Mouse (Mus musculus): ENCODE data around the gene Gtsf1l. TPM values are rescaled to one million over a fixed set of nuclear protein-coding genes. Genes with fewer than 3 reads are reported as not detected.

Gene Gtsf1l
- polyA plus RNA-seq, 1 experiment from 2014 or later = not detected

- no peaks in the 10 kb centered on the region for H3K27me3 ChIP-seq (ENCODE audit: control insufficient read depth, insufficient read depth, low read length)
- ATAC-seq (ENCODE audit: low FRiP score) (peak; percentile 73), DNase-seq (ENCODE audit: low spot score, missing footprints) (no peak)
- no peak overlapping the region for H3K27ac ChIP-seq (ENCODE audit: low read depth, low read length)
- 35% methylated on average over 16 of the region's 16 CpGs for WGBS
- H3K36me3 ChIP-seq (ENCODE audit: control insufficient read depth, insufficient read depth, low read length) = no peaks in the 10 kb centered on the region
- H3K9ac ChIP-seq (ENCODE audit: low read length) = no peak overlapping the region
- H3K4me2 ChIP-seq = peak overlapping the region; percentile 17; the same call in 1 of the 2 replicates
- peaks cover 19% of the 10 kb centered on the region for H3K4me1 ChIP-seq (ENCODE audit: control insufficient read depth, insufficient read depth, low read length)
- H3K9me3 ChIP-seq (ENCODE audit: control insufficient read depth, low read length) = no peaks in the 10 kb centered on the region
- H3K4me3 ChIP-seq (ENCODE audit: low read depth, low read length) = no peak overlapping the region
Observed at GRCm38 (mm10) chr2:163111413-163112201, 24.0 kb upstream of the Gtsf1l start.

- H3K4me1 ChIP-seq (ENCODE audit: control insufficient read depth, insufficient read depth, low read length) = peaks cover 19% of the 10 kb centered on the region
- no peak for DNase-seq (ENCODE audit: low spot score, missing footprints)
- no peak overlapping the region for H3K27ac ChIP-seq (ENCODE audit: low read depth, low read length)
- no peaks in the 10 kb centered on the region for H3K36me3 ChIP-seq (ENCODE audit: control insufficient read depth, insufficient read depth, low read length)
- 86% methylated on average over 1 of the region's 1 CpGs for WGBS
- H3K9me3 ChIP-seq (ENCODE audit: control insufficient read depth, low read length) = no peaks in the 10 kb centered on the region
- no peak overlapping the region for H3K4me3 ChIP-seq (ENCODE audit: low read depth, low read length)
- H3K27me3 ChIP-seq (ENCODE audit: control insufficient read depth, insufficient read depth, low read length) = no peaks in the 10 kb centered on the region
- H3K4me2 ChIP-seq = no peak overlapping the region
- no peak overlapping the region for H3K9ac ChIP-seq (ENCODE audit: low read length)
- ATAC-seq (ENCODE audit: low FRiP score) = no peak
Observed at GRCm38 (mm10) chr2:163110706-163111105, 23.1 kb upstream of the Gtsf1l start.

- no peak overlapping the region for H3K4me3 ChIP-seq (ENCODE audit: low read depth, low read length)
- no peaks in the 10 kb centered on the region for H3K9me3 ChIP-seq (ENCODE audit: control insufficient read depth, low read length)
- H3K27me3 ChIP-seq (ENCODE audit: control insufficient read depth, insufficient read depth, low read length) = no peaks in the 10 kb centered on the region
- no peak for ATAC-seq (ENCODE audit: low FRiP score)
- no peak overlapping the region for H3K4me2 ChIP-seq
- H3K9ac ChIP-seq (ENCODE audit: low read length) = no peak overlapping the region
- 45% methylated on average over 9 of the region's 9 CpGs for WGBS
- no peak overlapping the region for H3K27ac ChIP-seq (ENCODE audit: low read depth, low read length)
- H3K4me1 ChIP-seq (ENCODE audit: control insufficient read depth, insufficient read depth, low read length) = peaks cover 19% of the 10 kb centered on the region
- H3K36me3 ChIP-seq (ENCODE audit: control insufficient read depth, insufficient read depth, low read length) = no peaks in the 10 kb centered on the region
- no peak for DNase-seq (ENCODE audit: low spot score, missing footprints)
Observed at GRCm38 (mm10) chr2:163108385-163108784, 20.7 kb upstream of the Gtsf1l start.

- DNase-seq (ENCODE audit: low spot score, missing footprints) (no peak), ATAC-seq (ENCODE audit: low FRiP score) (no peak)
- 79% methylated on average over 13 of the region's 13 CpGs for WGBS
- no peaks in the 10 kb centered on the region for H3K9me3 ChIP-seq (ENCODE audit: control insufficient read depth, low read length)
- no peaks in the 10 kb centered on the region for H3K36me3 ChIP-seq (ENCODE audit: control insufficient read depth, insufficient read depth, low read length)
- no peaks in the 10 kb centered on the region for H3K27me3 ChIP-seq (ENCODE audit: control insufficient read depth, insufficient read depth, low read length)
- H3K4me2 ChIP-seq = no peak overlapping the region
- H3K4me3 ChIP-seq (ENCODE audit: low read depth, low read length) = no peak overlapping the region
- H3K9ac ChIP-seq (ENCODE audit: low read length) = no peak overlapping the region
- H3K4me1 ChIP-seq (ENCODE audit: control insufficient read depth, insufficient read depth, low read length) = peaks cover 12% of the 10 kb centered on the region
- H3K27ac ChIP-seq (ENCODE audit: low read depth, low read length) = no peak overlapping the region
Observed at GRCm38 (mm10) chr2:163104086-163104770, 16.6 kb upstream of the Gtsf1l start.

GRCm38 (mm10) chr2:163102900-163103653 lies 15.4 kb upstream of the Gtsf1l start:
- Histone ChIP-seq H3K27ac (ENCODE audit: low read depth, low read length) (no peak overlapping the region), H3K9me3 (ENCODE audit: control insufficient read depth, low read length) (no peaks in the 10 kb centered on the region), H3K4me3 (ENCODE audit: low read depth, low read length) (no peak overlapping the region), H3K36me3 (ENCODE audit: control insufficient read depth, insufficient read depth, low read length) (no peaks in the 10 kb centered on the region), H3K4me1 (ENCODE audit: control insufficient read depth, insufficient read depth, low read length) (peaks cover 7% of the 10 kb centered on the region), H3K9ac (ENCODE audit: low read length) (no peak overlapping the region), H3K27me3 (ENCODE audit: control insufficient read depth, insufficient read depth, low read length) (no peaks in the 10 kb centered on the region; the same call in 1 of the 2 replicates), H3K4me2 (no peak overlapping the region)
- ATAC-seq (ENCODE audit: low FRiP score) (no peak), DNase-seq (ENCODE audit: low spot score, missing footprints) (no peak)
- 69% methylated on average over 18 of the region's 18 CpGs for WGBS

- no peak overlapping the region for H3K4me3 ChIP-seq (ENCODE audit: low read depth, low read length)
- H3K9ac ChIP-seq (ENCODE audit: low read length) = no peak overlapping the region
- H3K27me3 ChIP-seq (ENCODE audit: control insufficient read depth, insufficient read depth, low read length) = no peaks in the 10 kb centered on the region; the same call in 1 of the 2 replicates
- no peak overlapping the region for H3K4me2 ChIP-seq
- no peak overlapping the region for H3K27ac ChIP-seq (ENCODE audit: low read depth, low read length)
- 0 out of 2 replicates have a peak, but pooled peaks have one; percentile 12 for ATAC-seq (ENCODE audit: low FRiP score)
- H3K9me3 ChIP-seq (ENCODE audit: control insufficient read depth, low read length) = no peaks in the 10 kb centered on the region
- DNase-seq (ENCODE audit: low spot score, missing footprints) = peak; percentile 89
- no peaks in the 10 kb centered on the region for H3K36me3 ChIP-seq (ENCODE audit: control insufficient read depth, insufficient read depth, low read length)
- H3K4me1 ChIP-seq (ENCODE audit: control insufficient read depth, insufficient read depth, low read length) = peaks cover 7% of the 10 kb centered on the region
- 65% methylated on average over 7 of the region's 7 CpGs for WGBS
Observed at GRCm38 (mm10) chr2:163102216-163102615, 14.6 kb upstream of the Gtsf1l start.

GRCm38 (mm10) chr2:163101646-163102203 lies 14.1 kb upstream of the Gtsf1l start:
- no peaks in the 10 kb centered on the region; the same call in 1 of the 2 replicates for H3K27me3 ChIP-seq (ENCODE audit: control insufficient read depth, insufficient read depth, low read length)
- DNase-seq (ENCODE audit: low spot score, missing footprints) (peak; percentile 100), ATAC-seq (ENCODE audit: low FRiP score) (peak; percentile 72)
- H3K4me3 ChIP-seq (ENCODE audit: low read depth, low read length) = no peak overlapping the region
- no peak overlapping the region for H3K27ac ChIP-seq (ENCODE audit: low read depth, low read length)
- under 1% methylated on average over 10 of the region's 10 CpGs for WGBS
- H3K9me3 ChIP-seq (ENCODE audit: control insufficient read depth, low read length) = no peaks in the 10 kb centered on the region
- H3K4me1 ChIP-seq (ENCODE audit: control insufficient read depth, insufficient read depth, low read length) = peaks cover 7% of the 10 kb centered on the region
- no peak overlapping the region for H3K4me2 ChIP-seq
- no peak overlapping the region for H3K9ac ChIP-seq (ENCODE audit: low read length)
- no peaks in the 10 kb centered on the region for H3K36me3 ChIP-seq (ENCODE audit: control insufficient read depth, insufficient read depth, low read length)

GRCm38 (mm10) chr2:163100551-163100950 lies 12.9 kb upstream of the Gtsf1l start:
- Histone ChIP-seq H3K4me2 (no peak overlapping the region), H3K9me3 (ENCODE audit: control insufficient read depth, low read length) (no peaks in the 10 kb centered on the region), H3K36me3 (ENCODE audit: control insufficient read depth, insufficient read depth, low read length) (no peaks in the 10 kb centered on the region), H3K4me3 (ENCODE audit: low read depth, low read length) (no peak overlapping the region), H3K9ac (ENCODE audit: low read length) (no peak overlapping the region), H3K4me1 (ENCODE audit: control insufficient read depth, insufficient read depth, low read length) (peaks cover 7% of the 10 kb centered on the region), H3K27ac (ENCODE audit: low read depth, low read length) (no peak overlapping the region), H3K27me3 (ENCODE audit: control insufficient read depth, insufficient read depth, low read length) (no peaks in the 10 kb centered on the region; the same call in 1 of the 2 replicates)
- WGBS = 73% methylated on average over 5 of the region's 5 CpGs
- DNase-seq (ENCODE audit: low spot score, missing footprints) (no peak), ATAC-seq (ENCODE audit: low FRiP score) (no peak)
